Mouse (Mus musculus): ENCODE results near the gene Tiam1. TPM values are rescaled to one million over a fixed set of nuclear protein-coding genes. Genes with fewer than 3 reads are reported as not detected.

Gene Tiam1
- polyA plus RNA-seq (2014; fragmentation: Illumina TruSeq; extraction: RNeasy Lipid Tissue Mini Kit (QIAGEN cat#74804); ENCODE audit: low read depth, low replicate concordance), result 0.50 TPM

GRCm38 (mm10) chr16:90143760-90144516 lies at the start of gene Tiam1:
Tiam1 (minus strand) TSS chr16:90143769.

Other genes with a start within 250 kb of the Tiam1 start
- gene Sod1, start 77.0 kb upstream of the Tiam1 start, polyA plus RNA-seq (2014; fragmentation: Illumina TruSeq; extraction: RNeasy Lipid Tissue Mini Kit (QIAGEN cat#74804); ENCODE audit: low read depth, low replicate concordance), result 993 TPM
- gene Scaf4, start 140.7 kb upstream of the Tiam1 start, polyA plus RNA-seq (2014; fragmentation: Illumina TruSeq; extraction: RNeasy Lipid Tissue Mini Kit (QIAGEN cat#74804); ENCODE audit: low read depth, low replicate concordance), result 8.0 TPM
- 0.24 TPM for gene Hunk, start 242.2 kb upstream of the Tiam1 start, polyA plus RNA-seq (2014; fragmentation: Illumina TruSeq; extraction: RNeasy Lipid Tissue Mini Kit (QIAGEN cat#74804); ENCODE audit: low read depth, low replicate concordance)